Mouse (Mus musculus): ENCODE measurements around the gene Rnaseh2a.

DNA sequence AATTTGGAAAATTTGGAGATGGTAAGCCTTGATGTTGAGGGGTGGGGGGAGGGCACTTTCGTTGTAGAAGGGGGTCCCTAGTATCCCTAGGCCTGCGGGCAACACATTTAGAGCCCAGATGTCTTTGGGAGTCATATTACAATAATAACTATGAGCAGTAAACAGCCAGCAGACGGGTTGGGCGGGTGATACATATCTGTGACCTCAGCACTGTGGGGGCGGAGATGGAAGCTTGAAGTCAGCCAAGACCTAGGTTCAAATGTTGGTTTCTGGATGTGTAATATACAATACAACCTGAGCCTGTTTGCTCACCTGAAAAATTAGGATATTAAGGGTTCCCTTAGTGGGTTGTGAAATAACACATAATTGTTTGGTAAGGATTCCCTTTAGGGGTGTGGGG lies 59.6 kb downstream of the Rnaseh2a start:
- TF ChIP-seq CTCF (IDR thresholded peaks at IDR 0.05; ENCODE audit: insufficient read depth, low read depth, low read length): no peak
- TF ChIP-seq POLR2A (IDR thresholded peaks at IDR 0.05; ENCODE audit: insufficient read depth, low read depth, low read length): no peak
